Mouse (Mus musculus): Measurements from ENCODE around the gene Syt16. TPM values are rescaled to one million over a fixed set of nuclear protein-coding genes. Genes with fewer than 3 reads are reported as not detected.
A peak's percentile ranks its signal among the peaks of the same experiment; 100 is the strongest.

Gene Syt16
- polyA plus RNA-seq, 1 experiment from 2014 or later = 1.6 TPM

- 58% methylated on average over 4 of the region's 4 CpGs for whole genome bisulfite sequencing
- DNase-seq = no peak
- H3K9ac ChIP-seq = no peak overlapping the region
These were observed 283.9 kb downstream of the Syt16 start for GRCm38 (mm10) chr12:74281403-74281802.

DNA sequence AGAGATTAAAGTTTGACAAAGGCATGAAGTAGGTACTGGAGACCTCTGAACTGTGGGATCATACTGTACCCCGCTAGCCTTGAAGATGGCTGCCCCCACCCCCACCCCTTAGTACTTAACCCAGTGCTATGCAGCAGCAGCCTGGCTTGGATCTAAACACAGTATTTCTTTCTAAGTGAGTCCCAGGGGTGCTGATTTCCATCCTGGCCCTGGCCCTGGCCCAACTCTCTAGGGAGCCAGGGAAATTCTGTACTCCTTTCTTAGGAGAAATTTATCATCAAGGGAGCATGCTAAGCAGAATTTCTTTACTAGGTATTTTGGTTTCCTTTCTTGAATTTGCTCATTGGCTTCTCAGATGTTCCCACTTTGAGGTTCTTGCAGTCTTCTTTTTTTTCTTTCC lies 285.4 kb downstream of the Syt16 start:
- ATAC-seq (ENCODE audit: insufficient read depth) (no peak), DNase-seq (no peak)
- no peak overlapping the region for H3K9ac ChIP-seq
- H3K36me3 ChIP-seq (ENCODE audit: insufficient read depth) = no peaks in the 10 kb centered on the region
- no peak for TF ChIP-seq CTCF (IDR thresholded peaks at IDR 0.05; ENCODE audit: low read depth)
- 85% methylated on average over 1 of the region's 1 CpGs for WGBS
- H3K4me2 ChIP-seq = no peak overlapping the region
- H3K27me3 ChIP-seq (ENCODE audit: insufficient read depth, low read length) = peaks cover 18% of the 10 kb centered on the region
- H3K27ac ChIP-seq (ENCODE audit: low read depth) = no peak overlapping the region
- H3K4me3 ChIP-seq (ENCODE audit: low read depth, low read length) = no peak overlapping the region
- H3K4me1 ChIP-seq (ENCODE audit: insufficient read depth) = no peaks in the 10 kb centered on the region
- no peaks in the 10 kb centered on the region for H3K9me3 ChIP-seq (ENCODE audit: low read depth, low read length)

More at GRCm38 (mm10) chr12:74281403-74281802, 283.9 kb downstream of the Syt16 start:
- no peak overlapping the region for H3K27ac ChIP-seq (ENCODE audit: low read depth)
- TF ChIP-seq CTCF (IDR thresholded peaks at IDR 0.05; ENCODE audit: low read depth) = no peak
- H3K9me3 ChIP-seq (ENCODE audit: low read depth, low read length) = no peaks in the 10 kb centered on the region
- H3K27me3 ChIP-seq (ENCODE audit: insufficient read depth, low read length) = peaks cover 18% of the 10 kb centered on the region
- no peak overlapping the region for H3K4me2 ChIP-seq
- H3K4me1 ChIP-seq (ENCODE audit: insufficient read depth) = no peaks in the 10 kb centered on the region
- no peak overlapping the region for H3K4me3 ChIP-seq (ENCODE audit: low read depth, low read length)
- no peak for ATAC-seq (ENCODE audit: insufficient read depth)
- no peaks in the 10 kb centered on the region for H3K36me3 ChIP-seq (ENCODE audit: insufficient read depth)

GRCm38 (mm10) chr12:74284020-74284684 lies 286.7 kb downstream of the Syt16 start:
- H3K9ac ChIP-seq = peak overlapping the region; percentile 17
- H3K36me3 ChIP-seq (ENCODE audit: insufficient read depth) = no peaks in the 10 kb centered on the region
- no peak overlapping the region for H3K27ac ChIP-seq (ENCODE audit: low read depth)
- WGBS = 1% methylated on average over 49 of the region's 49 CpGs
- H3K4me1 ChIP-seq (ENCODE audit: insufficient read depth) = no peaks in the 10 kb centered on the region
- H3K4me2 ChIP-seq = peak overlapping the region; percentile 72
- DNase-seq = peak; percentile 96
- H3K27me3 ChIP-seq (ENCODE audit: insufficient read depth, low read length) = peaks cover 18% of the 10 kb centered on the region
- peak overlapping the region; percentile 34 for H3K4me3 ChIP-seq (ENCODE audit: low read depth, low read length)
- ATAC-seq (ENCODE audit: insufficient read depth) = peak; percentile 99
- no peaks in the 10 kb centered on the region for H3K9me3 ChIP-seq (ENCODE audit: low read depth, low read length)
- TF ChIP-seq CTCF (IDR thresholded peaks at IDR 0.05; ENCODE audit: low read depth) = peak; percentile 73

GRCm38 (mm10) chr12:74284685-74285054 lies 287.2 kb downstream of the Syt16 start:
- WGBS = 4% methylated on average over 11 of the region's 11 CpGs
- Histone ChIP-seq H3K27ac (ENCODE audit: low read depth) (no peak overlapping the region), H3K4me3 (ENCODE audit: low read depth, low read length) (peak overlapping the region; percentile 34), H3K36me3 (ENCODE audit: insufficient read depth) (no peaks in the 10 kb centered on the region), H3K27me3 (ENCODE audit: insufficient read depth, low read length) (peaks cover 18% of the 10 kb centered on the region), H3K4me2 (peak overlapping the region; percentile 72), H3K9ac (0 out of 2 replicates have a peak overlapping the region, but pooled peaks have one; percentile 17), H3K4me1 (ENCODE audit: insufficient read depth) (no peaks in the 10 kb centered on the region), H3K9me3 (ENCODE audit: low read depth, low read length) (no peaks in the 10 kb centered on the region)
- DNase-seq (peak; percentile 6), ATAC-seq (ENCODE audit: insufficient read depth) (0 out of 2 replicates have a peak, but pooled peaks have one; percentile 15)
- no peak for TF ChIP-seq CTCF (IDR thresholded peaks at IDR 0.05; ENCODE audit: low read depth)

GRCm38 (mm10) chr12:74290983-74291382 lies 293.5 kb downstream of the Syt16 start:
- Histone ChIP-seq H3K9ac (no peak overlapping the region), H3K36me3 (ENCODE audit: insufficient read depth) (no peaks in the 10 kb centered on the region), H3K4me1 (ENCODE audit: insufficient read depth) (no peaks in the 10 kb centered on the region), H3K4me3 (ENCODE audit: low read depth, low read length) (no peak overlapping the region), H3K9me3 (ENCODE audit: low read depth, low read length) (no peaks in the 10 kb centered on the region), H3K4me2 (no peak overlapping the region), H3K27ac (ENCODE audit: low read depth) (no peak overlapping the region), H3K27me3 (ENCODE audit: insufficient read depth, low read length) (no peaks in the 10 kb centered on the region)
- no peak for TF ChIP-seq CTCF (IDR thresholded peaks at IDR 0.05; ENCODE audit: low read depth)
- 76% methylated on average over 4 of the region's 4 CpGs for WGBS
- ATAC-seq (ENCODE audit: insufficient read depth) (no peak), DNase-seq (no peak)

- no peaks in the 10 kb centered on the region for H3K9me3 ChIP-seq (ENCODE audit: low read depth, low read length)
- H3K27ac ChIP-seq (ENCODE audit: low read depth) = no peak overlapping the region
- H3K9ac ChIP-seq = no peak overlapping the region
- DNase-seq (peak; percentile 84), ATAC-seq (ENCODE audit: insufficient read depth) (no peak)
- no peak overlapping the region for H3K4me3 ChIP-seq (ENCODE audit: low read depth, low read length)
- 5% methylated on average over 4 of the region's 4 CpGs for WGBS
- no peaks in the 10 kb centered on the region for H3K36me3 ChIP-seq (ENCODE audit: insufficient read depth)
- no peak overlapping the region for H3K4me2 ChIP-seq
- no peaks in the 10 kb centered on the region for H3K4me1 ChIP-seq (ENCODE audit: insufficient read depth)
- H3K27me3 ChIP-seq (ENCODE audit: insufficient read depth, low read length) = no peaks in the 10 kb centered on the region
- TF ChIP-seq CTCF (IDR thresholded peaks at IDR 0.05; ENCODE audit: low read depth) = peak; percentile 75
These were observed 296.2 kb downstream of the Syt16 start for GRCm38 (mm10) chr12:74293624-74294023.

- Histone ChIP-seq H3K27me3 (ENCODE audit: insufficient read depth, low read length) (no peaks in the 10 kb centered on the region), H3K27ac (ENCODE audit: low read depth) (no peak overlapping the region), H3K36me3 (ENCODE audit: insufficient read depth) (no peaks in the 10 kb centered on the region), H3K9me3 (ENCODE audit: low read depth, low read length) (no peaks in the 10 kb centered on the region), H3K4me2 (no peak overlapping the region), H3K4me1 (ENCODE audit: insufficient read depth) (no peaks in the 10 kb centered on the region), H3K9ac (no peak overlapping the region), H3K4me3 (ENCODE audit: low read depth, low read length) (no peak overlapping the region)
- WGBS = 32% methylated on average over 5 of the region's 5 CpGs
- ATAC-seq (ENCODE audit: insufficient read depth) = no peak
- DNase-seq = no peak
- TF ChIP-seq CTCF (IDR thresholded peaks at IDR 0.05; ENCODE audit: low read depth) = no peak
These were observed 298.9 kb downstream of the Syt16 start for GRCm38 (mm10) chr12:74296374-74296773.

Data from lung, embryonic 14.5 days (tissue).